Mouse (Mus musculus): ENCODE data around the gene Trim41. TPM values are rescaled to one million over a fixed set of nuclear protein-coding genes. Genes with fewer than 3 reads are reported as not detected.
"Not testable (repeated sequence)": the region's sequence is repeated elsewhere in the genome, so short reads cannot be mapped to it uniquely, and the experiment has no call there.

Trim41 gene
- polyA plus RNA-seq, 1 experiment from 2014 or later = 7.5 TPM

- Histone ChIP-seq H3K4me1 (replicated peaks) (peaks cover 12% of the 10 kb centered on the region; the same call in 1 of the 2 replicates), H3K4me2 (no peak overlapping the region), H3K27me3 (peaks cover 33% of the 10 kb centered on the region), H3K27ac (no peak overlapping the region), H3K36me3 (no peaks in the 10 kb centered on the region), H3K4me3 (no peak overlapping the region), H3K9ac (no peak overlapping the region), H3K9me3 (no peaks in the 10 kb centered on the region)
- 82% methylated on average over 6 of the region's 6 CpGs for WGBS
- ATAC-seq (ENCODE audit: low FRiP score) = no peak
These were observed 18.8 kb upstream of the Trim41 start for GRCm38 (mm10) chr11:48835923-48836322.

GRCm38 (mm10) chr11:48833731-48834639 lies 16.8 kb upstream of the Trim41 start:
- peak; percentile 89 for ATAC-seq (ENCODE audit: low FRiP score)
- peak overlapping the region; percentile 54 for H3K4me3 ChIP-seq
- WGBS = under 1% methylated on average over 30 of the region's 30 CpGs
- H3K27me3 ChIP-seq = peaks cover 21% of the 10 kb centered on the region
- peaks cover 12% of the 10 kb centered on the region; the same call in 1 of the 2 replicates for H3K4me1 ChIP-seq (replicated peaks)
- H3K9me3 ChIP-seq = no peaks in the 10 kb centered on the region
- peak overlapping the region; percentile 68 for H3K9ac ChIP-seq
- no peaks in the 10 kb centered on the region for H3K36me3 ChIP-seq
- peak overlapping the region; percentile 60 for H3K4me2 ChIP-seq
- peak overlapping the region; percentile 66 for H3K27ac ChIP-seq

- peaks cover 7% of the 10 kb centered on the region; the same call in 1 of the 2 replicates for H3K4me1 ChIP-seq (replicated peaks)
- WGBS = 46% methylated on average over 9 of the region's 9 CpGs
- no peak overlapping the region for H3K9ac ChIP-seq
- no peaks in the 10 kb centered on the region for H3K9me3 ChIP-seq
- no peak overlapping the region for H3K27ac ChIP-seq
- H3K4me2 ChIP-seq = peak overlapping the region; percentile 60
- ATAC-seq (ENCODE audit: low FRiP score) = no peak
- no peaks in the 10 kb centered on the region for H3K36me3 ChIP-seq
- H3K4me3 ChIP-seq = peak overlapping the region; percentile 54
- H3K27me3 ChIP-seq = peaks cover 21% of the 10 kb centered on the region
These were observed 16.1 kb upstream of the Trim41 start for GRCm38 (mm10) chr11:48833078-48833730.

- Histone ChIP-seq H3K9ac (no peak overlapping the region), H3K4me1 (replicated peaks) (peaks cover 10% of the 10 kb centered on the region), H3K4me2 (no peak overlapping the region), H3K36me3 (no peaks in the 10 kb centered on the region), H3K27ac (no peak overlapping the region), H3K4me3 (no peak overlapping the region), H3K9me3 (no peaks in the 10 kb centered on the region), H3K27me3 (peaks cover 21% of the 10 kb centered on the region)
- ATAC-seq (ENCODE audit: low FRiP score) = no peak
- 74% methylated on average over 2 of the region's 2 CpGs for WGBS
These were observed 14.1 kb upstream of the Trim41 start for GRCm38 (mm10) chr11:48831273-48831672.

- Histone ChIP-seq H3K9me3 (no peaks in the 10 kb centered on the region), H3K36me3 (no peaks in the 10 kb centered on the region), H3K4me2 (no peak overlapping the region), H3K27me3 (peaks cover 13% of the 10 kb centered on the region; the same call in 1 of the 2 replicates), H3K9ac (no peak overlapping the region), H3K27ac (no peak overlapping the region), H3K4me3 (no peak overlapping the region), H3K4me1 (replicated peaks) (peaks cover 10% of the 10 kb centered on the region)
- no peak for ATAC-seq (ENCODE audit: low FRiP score)
- WGBS = 84% methylated on average over 2 of the region's 2 CpGs
These were observed 13.1 kb upstream of the Trim41 start for GRCm38 (mm10) chr11:48830279-48830678.

GRCm38 (mm10) chr11:48827926-48828325 lies 10.8 kb upstream of the Trim41 start:
- Histone ChIP-seq H3K27ac (no peak overlapping the region), H3K36me3 (no peaks in the 10 kb centered on the region), H3K9ac (no peak overlapping the region), H3K4me2 (no peak overlapping the region), H3K9me3 (no peaks in the 10 kb centered on the region), H3K4me1 (replicated peaks) (peaks cover 18% of the 10 kb centered on the region), H3K27me3 (peaks cover 25% of the 10 kb centered on the region), H3K4me3 (no peak overlapping the region)
- no peak for ATAC-seq (ENCODE audit: low FRiP score)
- WGBS = 70% methylated on average over 6 of the region's 6 CpGs

GRCm38 (mm10) chr11:48826752-48827096 lies 9.6 kb upstream of the Trim41 start:
- H3K27ac ChIP-seq = no peak overlapping the region
- H3K4me2 ChIP-seq = peak overlapping the region; percentile 58
- peak overlapping the region; percentile 39; the same call in 1 of the 2 replicates for H3K9ac ChIP-seq
- WGBS = under 1% methylated on average over 6 of the region's 6 CpGs
- no peaks in the 10 kb centered on the region for H3K9me3 ChIP-seq
- peaks cover 18% of the 10 kb centered on the region for H3K4me1 ChIP-seq (replicated peaks)
- H3K27me3 ChIP-seq = peaks cover 32% of the 10 kb centered on the region
- ATAC-seq (ENCODE audit: low FRiP score) = no peak
- peak overlapping the region; percentile 45 for H3K4me3 ChIP-seq
- H3K36me3 ChIP-seq = no peaks in the 10 kb centered on the region

- not testable (repeated sequence) for H3K36me3 ChIP-seq, H3K9me3 ChIP-seq
- peak; percentile 83 for ATAC-seq (ENCODE audit: low FRiP score)
- under 1% methylated on average over 40 of the region's 92 CpGs for WGBS
- Histone ChIP-seq H3K9ac (peak within 1 kb of the TSS; percentile 39; the same call in 1 of the 2 replicates), H3K4me1 (replicated peaks) (peaks cover 18% of the 10 kb centered on the region), H3K27ac (peak within 1 kb of the TSS; percentile 48; the same call in 1 of the 2 replicates), H3K4me2 (peak within 1 kb of the TSS; percentile 58), H3K4me3 (peak within 1 kb of the TSS; percentile 45), H3K27me3 (peaks cover 34% of the 10 kb centered on the region)
These were observed 9.0 kb upstream of the Trim41 start, which contains the start of the genes Trim7 and Gm12184 for GRCm38 (mm10) chr11:48825979-48826751. Gene Trim7, plus strand, starts transcription at chr11:48826140. Gene Gm12184, minus strand, starts transcription at chr11:48826655.

GRCm38 (mm10) chr11:48824311-48824830 lies 7.2 kb upstream of the Trim41 start:
- 3% methylated on average over 22 of the region's 22 CpGs for WGBS
- Histone ChIP-seq H3K27me3 (peaks cover 32% of the 10 kb centered on the region), H3K36me3 (no peaks in the 10 kb centered on the region), H3K4me2 (peak overlapping the region; percentile 51), H3K9me3 (no peaks in the 10 kb centered on the region), H3K4me3 (peak overlapping the region; percentile 27), H3K27ac (no peak overlapping the region), H3K4me1 (replicated peaks) (peaks cover 18% of the 10 kb centered on the region), H3K9ac (no peak overlapping the region)
- ATAC-seq (ENCODE audit: low FRiP score) = no peak

GRCm38 (mm10) chr11:48823536-48823972 lies 6.4 kb upstream of the Trim41 start:
- H3K9me3 ChIP-seq = no peaks in the 10 kb centered on the region
- no peak overlapping the region for H3K27ac ChIP-seq
- peak overlapping the region; percentile 27 for H3K4me3 ChIP-seq
- no peak overlapping the region for H3K9ac ChIP-seq
- H3K27me3 ChIP-seq = peaks cover 32% of the 10 kb centered on the region
- H3K4me2 ChIP-seq = peak overlapping the region; percentile 51
- ATAC-seq (ENCODE audit: low FRiP score) = no peak
- no peaks in the 10 kb centered on the region for H3K36me3 ChIP-seq
- WGBS = under 1% methylated on average over 15 of the region's 15 CpGs
- H3K4me1 ChIP-seq (replicated peaks) = peaks cover 18% of the 10 kb centered on the region

GRCm38 (mm10) chr11:48822768-48823512 lies 5.8 kb upstream of the Trim41 start:
- Histone ChIP-seq H3K9me3 (no peaks in the 10 kb centered on the region), H3K9ac (no peak overlapping the region), H3K27ac (no peak overlapping the region), H3K4me2 (peak overlapping the region; percentile 51), H3K27me3 (peaks cover 31% of the 10 kb centered on the region), H3K4me3 (peak overlapping the region; percentile 27), H3K4me1 (replicated peaks) (peaks cover 18% of the 10 kb centered on the region), H3K36me3 (no peaks in the 10 kb centered on the region)
- 39% methylated on average over 14 of the region's 14 CpGs for WGBS
- ATAC-seq (ENCODE audit: low FRiP score) = no peak
